Mouse (Mus musculus): Measurements from ENCODE around the gene Lgals2.
"Not testable (repeated sequence)": the region's sequence is repeated elsewhere in the genome, so short reads cannot be mapped to it uniquely, and the experiment has no call there.

Gene Lgals2

GRCm38 (mm10) chr15:78874989-78875388, 19.7 kb upstream of the Lgals2 start:
- no peak for DNase-seq (ENCODE audit: low read depth, low spot score)

GRCm38 (mm10) chr15:78873803-78874435, 18.6 kb upstream of the Lgals2 start:
- DNase-seq (ENCODE audit: low read depth, low spot score), result peak; percentile 57

- DNase-seq (ENCODE audit: low read depth, low spot score), result no peak
Observed at GRCm38 (mm10) chr15:78872021-78872608, 16.8 kb upstream of the Lgals2 start.

- peak; percentile 81 for DNase-seq (ENCODE audit: low read depth, low spot score)
Observed at GRCm38 (mm10) chr15:78869775-78870174, 14.4 kb upstream of the Lgals2 start.

- no peak for DNase-seq (ENCODE audit: low read depth, low spot score)
Observed at GRCm38 (mm10) chr15:78868826-78869233, 13.5 kb upstream of the Lgals2 start.

GRCm38 (mm10) chr15:78868398-78868797, 13.1 kb upstream of the Lgals2 start:
- DNase-seq (ENCODE audit: low read depth, low spot score), result peak; percentile 77

GRCm38 (mm10) chr15:78863852-78864253, 8.5 kb upstream of the Lgals2 start:
- no peak for DNase-seq (ENCODE audit: low read depth, low spot score)

GRCm38 (mm10) chr15:78863154-78863553, 7.8 kb upstream of the Lgals2 start:
- DNase-seq (ENCODE audit: low read depth, low spot score), result no peak

GRCm38 (mm10) chr15:78862280-78862679, 7.0 kb upstream of the Lgals2 start:
- DNase-seq (ENCODE audit: low read depth, low spot score), result no peak

- DNase-seq (ENCODE audit: low read depth, low spot score), result no peak
Observed at GRCm38 (mm10) chr15:78859714-78860113, 4.4 kb upstream of the Lgals2 start.

GRCm38 (mm10) chr15:78859311-78859710, 4.0 kb upstream of the Lgals2 start:
- DNase-seq (ENCODE audit: low read depth, low spot score), result peak; percentile 82

- peak; percentile 87 for DNase-seq (ENCODE audit: low read depth, low spot score)
Observed at GRCm38 (mm10) chr15:78857009-78857408, 1.7 kb upstream of the Lgals2 start.

- DNase-seq (ENCODE audit: low read depth, low spot score), result peak; percentile 95
Observed at GRCm38 (mm10) chr15:78851505-78852153, 3.7 kb downstream of the Lgals2 start.

GRCm38 (mm10) chr15:78850944-78851343, 4.4 kb downstream of the Lgals2 start:
- no peak for DNase-seq (ENCODE audit: low read depth, low spot score)

GRCm38 (mm10) chr15:78850059-78850824, 5.1 kb downstream of the Lgals2 start:
- peak; percentile 88 for DNase-seq (ENCODE audit: low read depth, low spot score)

GRCm38 (mm10) chr15:78849485-78849884, 5.8 kb downstream of the Lgals2 start:
- no peak for DNase-seq (ENCODE audit: low read depth, low spot score)

- DNase-seq (ENCODE audit: low read depth, low spot score), result peak; percentile 75
Observed at GRCm38 (mm10) chr15:78848467-78848866, 6.9 kb downstream of the Lgals2 start.

- DNase-seq (ENCODE audit: low read depth, low spot score), result not testable (repeated sequence)
Observed at GRCm38 (mm10) chr15:78846805-78847204, 8.5 kb downstream of the Lgals2 start.

- DNase-seq (ENCODE audit: low read depth, low spot score), result no peak
Observed at GRCm38 (mm10) chr15:78846352-78846751, 9.0 kb downstream of the Lgals2 start.

- no peak for DNase-seq (ENCODE audit: low read depth, low spot score)
Observed at GRCm38 (mm10) chr15:78845867-78846266, 9.5 kb downstream of the Lgals2 start.

- no peak for DNase-seq (ENCODE audit: low read depth, low spot score)
Observed at GRCm38 (mm10) chr15:78845321-78845720, 10.0 kb downstream of the Lgals2 start.

- peak; percentile 91 for DNase-seq (ENCODE audit: low read depth, low spot score)
Observed at GRCm38 (mm10) chr15:78844791-78845190, 10.5 kb downstream of the Lgals2 start.

Data from brain, adult 2 months (tissue).